Mouse (Mus musculus) ES-E14 (cell line): Measurements from ENCODE around the gene Ttll12.

ENCODE experiments used
- CHD2 ChIP-seq: IDR thresholded peaks from 2 replicates; pipeline ENCODE4 v1.6.1; 2014; ENCODE audit warnings: mild to moderate bottlenecking, low read depth, low read length, inconsistent platforms
- MAFK ChIP-seq: IDR thresholded peaks from 2 replicates; pipeline ENCODE4 v1.6.1; 2014; ENCODE audit warnings: mild to moderate bottlenecking, low read depth, low read length, inconsistent platforms; ENCODE audit not compliant: insufficient read depth
- ZC3H11A ChIP-seq: IDR thresholded peaks from 2 replicates; pipeline ENCODE4 v1.6.1; 2012; ENCODE audit warnings: low read depth, mild to moderate bottlenecking, inconsistent platforms, low read length, borderline replicate concordance
- ZNF384 ChIP-seq: IDR thresholded peaks from 2 replicates; pipeline ENCODE4 v1.6.1; 2012; ENCODE audit warnings: low read depth, low read length, inconsistent platforms

DNA sequence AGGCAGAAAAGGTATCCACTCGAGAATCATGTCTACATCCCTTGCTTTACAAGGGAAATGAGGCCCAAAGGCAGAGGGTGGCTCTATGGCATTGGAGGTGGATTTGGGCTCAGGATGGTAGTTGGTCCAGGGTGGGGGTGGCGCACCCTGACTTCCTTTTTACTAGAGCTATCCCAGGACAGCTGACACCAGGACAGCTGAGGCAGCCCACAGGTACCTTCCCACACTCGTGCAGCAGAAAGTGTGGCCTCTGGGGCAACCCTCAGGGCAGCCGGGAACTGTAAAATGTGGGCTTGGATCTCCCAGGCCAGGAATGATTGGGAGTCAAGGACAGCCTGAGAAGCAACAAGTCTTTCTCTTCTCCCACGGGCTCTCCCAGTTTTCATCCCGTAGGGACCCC, 3.2 kb downstream of the Ttll12 start:
- TF ChIP-seq ZC3H11A (no peak), ZNF384 (no peak), MAFK (no peak), CHD2 (no peak)
